Mouse (Mus musculus) heart, postnatal 0 days (tissue): ENCODE data around the gene Fat3.

Source experiments
- CTCF ChIP-seq: IDR thresholded peaks from 2 replicates; pipeline ENCODE4 v1.5.1; 2016; ENCODE audit warnings: antibody characterized with exemption, control low read depth, low read depth
- EP300 ChIP-seq: IDR thresholded peaks from 2 replicates; pipeline ENCODE4 v1.6.1; 2016; ENCODE audit warnings: antibody characterized with exemption, low read depth

GRCm38 (mm10) chr9:15886756-15887155 lies 614.3 kb downstream of the Fat3 start:
- TF ChIP-seq CTCF: no peak
- TF ChIP-seq EP300: no peak
